Mouse (Mus musculus): ENCODE data around the gene Palm2.

The Palm2 gene

DNA sequence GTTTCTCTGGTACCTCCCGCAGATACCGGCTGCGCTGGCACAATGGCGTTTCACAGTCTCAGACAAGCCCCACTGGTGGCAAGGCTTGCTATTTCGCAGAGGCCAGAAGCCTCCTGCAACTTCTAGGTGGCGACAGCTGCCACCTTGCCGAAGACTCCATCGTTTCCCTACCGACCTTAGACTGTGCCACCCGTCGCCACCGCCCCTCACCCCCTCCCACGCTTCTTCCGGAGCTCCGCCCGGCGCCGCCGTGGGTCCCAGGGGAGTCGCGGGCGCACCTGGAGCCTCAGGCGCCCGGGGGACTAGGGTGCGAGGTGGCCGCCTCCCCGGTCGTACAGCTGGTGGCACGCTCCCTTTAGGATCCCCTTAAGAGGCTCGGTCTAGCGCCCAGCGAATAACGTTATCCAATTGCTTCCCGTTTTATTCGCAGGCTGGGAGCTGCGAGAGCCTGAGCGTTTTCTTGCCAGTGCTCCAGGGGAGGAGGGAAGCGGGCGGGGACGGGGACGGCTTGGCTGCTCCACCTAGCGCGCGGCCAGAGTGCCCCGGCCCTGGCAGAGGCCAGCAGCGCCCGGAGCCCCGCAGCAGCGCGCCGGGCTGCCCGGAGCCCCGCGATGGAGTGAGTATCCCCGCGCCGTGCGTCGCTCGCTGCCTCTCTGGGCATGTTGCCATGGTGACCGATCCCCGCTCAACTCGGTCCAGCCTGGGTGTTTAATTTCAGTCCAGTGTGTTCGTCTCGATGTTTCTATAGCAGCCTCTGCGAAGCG, at the start of gene Palm2:
Gene Palm2, plus strand, starts transcription at position 307 of the 764 bp plus-strand sequence.
- TF ChIP-seq GATA4 (IDR thresholded peaks at IDR 0.05; ENCODE audit: insufficient replicate concordance, low read length) = no peak

DNA sequence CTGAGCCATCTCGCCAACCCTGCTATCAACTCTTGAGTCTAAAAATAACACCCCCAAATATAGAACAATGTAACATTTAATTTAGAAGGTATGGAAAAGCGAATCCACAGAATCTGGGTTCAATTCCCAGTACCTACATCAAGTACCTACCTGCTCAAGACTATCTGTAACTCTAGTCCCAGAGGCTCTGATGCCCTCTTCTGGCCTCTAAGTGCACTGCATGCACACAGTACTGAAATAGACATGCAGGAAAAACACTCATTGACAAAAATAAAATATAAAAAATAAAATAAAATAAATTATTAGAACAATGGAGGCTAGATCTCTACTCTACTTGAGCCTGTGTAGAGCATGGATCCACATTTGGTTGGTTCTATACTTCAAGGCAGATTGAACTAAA, 49.7 kb upstream of the Palm2 start:
- TF ChIP-seq GATA4 (IDR thresholded peaks at IDR 0.05; ENCODE audit: insufficient replicate concordance, low read length) = no peak

DNA sequence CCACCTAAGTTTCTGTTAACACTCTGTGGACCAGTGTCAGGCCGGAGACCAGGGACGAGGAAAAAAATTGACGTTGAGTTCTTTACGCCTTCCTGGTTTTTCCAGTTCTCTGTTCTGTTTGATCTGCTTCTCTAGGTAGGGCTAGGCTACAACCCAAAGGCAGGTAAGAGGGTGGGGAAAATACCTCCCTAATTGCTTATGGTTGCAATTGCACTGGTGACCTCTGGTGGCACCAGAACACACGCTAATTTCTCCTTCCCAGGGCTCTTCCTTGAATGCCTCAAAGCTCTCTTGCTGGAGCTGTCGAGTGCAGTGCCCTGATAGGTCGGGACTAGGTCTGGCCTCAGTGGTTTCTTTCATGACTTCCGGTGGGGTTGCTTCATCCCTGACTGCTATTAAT, 42.9 kb upstream of the Palm2 start:
- TF ChIP-seq GATA4 (IDR thresholded peaks at IDR 0.05; ENCODE audit: insufficient replicate concordance, low read length) = no peak

DNA sequence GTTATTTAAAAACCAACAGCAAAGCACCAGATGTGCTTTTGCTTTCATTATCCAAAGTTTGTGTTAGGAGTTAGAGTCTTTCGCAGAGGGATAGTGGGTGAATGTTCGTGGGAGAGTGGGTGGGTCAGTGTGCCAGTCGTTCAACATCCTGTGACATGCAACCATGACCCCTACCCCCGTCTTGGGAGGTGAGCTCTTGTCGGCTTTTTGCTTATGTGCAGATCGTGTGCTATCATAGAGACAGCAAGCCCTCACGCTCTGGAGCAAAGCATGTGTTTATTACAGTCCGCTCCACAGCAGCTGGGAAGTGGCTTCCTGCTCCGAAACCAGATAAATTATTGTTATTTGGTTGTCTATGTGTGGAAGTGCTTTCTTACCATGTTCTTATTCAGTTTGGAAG, 37.6 kb upstream of the Palm2 start:
- TF ChIP-seq GATA4 (IDR thresholded peaks at IDR 0.05; ENCODE audit: insufficient replicate concordance, low read length) = no peak

DNA sequence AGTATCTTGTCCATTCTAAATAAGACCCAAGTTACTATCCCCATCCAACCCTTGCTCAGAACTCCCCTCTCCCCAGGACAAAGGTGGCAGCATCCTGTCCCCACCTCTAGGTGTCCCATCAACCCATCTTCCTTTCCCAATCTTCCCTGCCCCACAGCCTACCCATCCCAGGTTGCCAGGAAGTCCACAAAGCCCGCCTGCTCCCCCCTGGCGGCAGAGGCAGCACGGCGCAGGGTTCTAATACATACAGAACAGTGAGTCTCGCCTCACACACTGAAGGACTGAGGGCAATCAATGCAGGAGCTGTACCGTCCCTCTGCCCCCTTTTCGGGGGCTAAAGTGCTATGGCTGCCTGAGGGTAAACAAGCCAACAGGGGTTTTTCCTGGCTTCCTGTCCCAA, 21.0 kb upstream of the Palm2 start:
- TF ChIP-seq GATA4 (IDR thresholded peaks at IDR 0.05; ENCODE audit: insufficient replicate concordance, low read length) = no peak

DNA sequence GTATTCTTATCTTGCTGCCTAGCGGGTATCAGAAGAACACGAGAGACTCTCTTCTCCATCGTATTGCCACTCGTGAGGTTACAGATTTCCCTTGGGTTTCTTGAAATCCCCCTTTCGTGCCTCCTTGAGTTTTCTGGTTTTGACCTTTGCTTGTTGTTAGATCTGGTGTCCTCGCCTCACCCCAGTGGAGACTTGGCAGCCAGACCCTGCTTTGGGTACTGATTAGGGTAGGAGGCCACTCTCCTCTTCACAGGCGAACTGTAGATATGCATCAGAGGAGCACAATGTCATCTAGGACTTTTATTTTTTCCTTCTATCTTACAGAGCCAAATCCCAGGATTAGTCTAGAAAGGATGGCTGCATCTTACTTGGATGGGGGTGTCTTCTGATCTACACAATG, 10.0 kb upstream of the Palm2 start:
- no peak for TF ChIP-seq GATA4 (IDR thresholded peaks at IDR 0.05; ENCODE audit: insufficient replicate concordance, low read length)

DNA sequence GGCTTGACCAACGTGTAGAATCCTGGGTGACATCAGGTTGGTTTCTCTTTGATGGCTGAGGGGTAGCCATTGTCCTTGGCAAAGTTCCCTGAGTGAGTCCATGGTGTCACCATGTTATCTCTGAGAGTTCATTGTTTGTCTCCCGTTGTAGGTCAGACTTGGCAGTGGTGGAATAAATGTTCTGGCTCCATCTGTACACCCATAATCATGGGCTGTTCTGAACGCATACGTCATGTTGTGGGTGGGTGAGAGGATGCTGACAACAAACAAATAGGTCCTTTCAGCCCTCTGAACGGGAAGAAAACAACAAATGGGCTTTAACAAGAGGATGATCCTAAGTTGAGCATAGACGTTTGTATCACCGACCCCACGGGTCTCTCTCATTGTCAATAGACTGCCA, 5.7 kb upstream of the Palm2 start:
- no peak for TF ChIP-seq GATA4 (IDR thresholded peaks at IDR 0.05; ENCODE audit: insufficient replicate concordance, low read length)

DNA sequence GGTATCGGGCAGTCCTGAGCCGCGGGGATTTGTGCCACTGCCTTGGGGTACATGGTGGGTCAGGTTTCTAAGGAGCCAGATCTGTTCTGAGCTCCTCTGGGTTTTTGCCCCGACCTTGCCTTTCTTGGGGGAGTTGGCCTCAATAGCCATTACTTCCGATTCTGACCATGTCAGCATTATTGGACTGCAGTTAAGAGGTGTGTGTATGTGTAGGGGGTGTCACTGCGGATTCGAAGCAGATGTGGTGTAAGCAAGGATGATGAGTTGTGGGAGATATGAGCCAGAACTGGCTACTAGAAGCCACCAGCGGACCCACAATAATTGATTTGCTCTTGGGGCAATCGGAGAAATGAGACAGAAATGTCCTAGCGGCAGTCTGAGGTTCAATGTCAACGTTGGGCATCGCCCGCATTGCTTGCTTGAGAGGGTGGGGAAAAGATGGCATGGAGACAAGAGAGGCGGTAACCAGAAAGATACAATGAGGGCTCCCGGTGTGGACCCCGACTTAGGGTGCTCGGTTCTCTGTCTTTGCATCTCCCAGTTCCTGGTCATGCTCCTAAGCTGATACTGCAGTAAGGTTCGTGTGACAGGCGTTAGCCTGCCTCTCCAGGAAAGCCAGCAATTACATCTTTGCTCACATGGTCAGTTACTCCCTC, 786 bp downstream of the Palm2 start:
- TF ChIP-seq GATA4 (IDR thresholded peaks at IDR 0.05; ENCODE audit: insufficient replicate concordance, low read length) = no peak

DNA sequence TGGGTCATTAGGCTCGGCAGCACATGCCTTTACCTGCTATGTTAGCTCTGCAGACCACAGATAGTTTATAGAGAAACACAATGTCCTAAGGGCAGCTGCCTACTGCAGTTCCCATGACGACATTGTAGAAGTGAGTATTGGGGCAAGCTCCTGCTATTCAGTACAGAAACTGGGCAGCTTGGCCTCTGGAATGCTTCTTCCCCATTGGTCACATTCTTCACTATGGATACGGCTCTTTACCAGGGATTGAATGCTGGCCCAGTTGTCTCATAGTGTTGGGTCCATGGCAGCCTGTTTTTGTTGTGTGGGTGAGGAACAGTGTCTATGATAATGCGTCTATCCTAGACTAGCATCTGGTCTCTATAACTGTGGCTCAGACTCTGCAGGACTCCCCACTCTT, 2.2 kb downstream of the Palm2 start:
- TF ChIP-seq GATA4 (IDR thresholded peaks at IDR 0.05; ENCODE audit: insufficient replicate concordance, low read length) = no peak

DNA sequence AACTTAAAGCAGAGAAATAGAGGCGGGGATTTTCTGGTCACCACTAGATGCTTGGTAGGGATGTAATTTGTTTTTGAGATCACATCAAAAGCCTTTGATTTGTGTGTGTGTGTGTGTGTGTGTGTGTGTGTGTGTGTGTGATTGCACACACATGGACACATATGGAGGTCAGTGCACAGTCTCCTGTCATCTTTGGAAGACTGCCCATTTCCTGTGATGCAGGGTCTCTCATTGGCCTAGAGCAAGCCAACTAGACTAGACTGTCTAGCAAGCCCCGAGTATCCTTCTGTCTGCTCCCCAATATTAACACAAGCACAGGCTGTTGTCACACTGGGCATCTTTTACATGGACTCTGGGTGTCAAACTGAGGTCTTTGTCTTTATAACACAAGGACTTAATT, 12.0 kb downstream of the Palm2 start:
- no peak for TF ChIP-seq GATA4 (IDR thresholded peaks at IDR 0.05; ENCODE audit: insufficient replicate concordance, low read length)

DNA sequence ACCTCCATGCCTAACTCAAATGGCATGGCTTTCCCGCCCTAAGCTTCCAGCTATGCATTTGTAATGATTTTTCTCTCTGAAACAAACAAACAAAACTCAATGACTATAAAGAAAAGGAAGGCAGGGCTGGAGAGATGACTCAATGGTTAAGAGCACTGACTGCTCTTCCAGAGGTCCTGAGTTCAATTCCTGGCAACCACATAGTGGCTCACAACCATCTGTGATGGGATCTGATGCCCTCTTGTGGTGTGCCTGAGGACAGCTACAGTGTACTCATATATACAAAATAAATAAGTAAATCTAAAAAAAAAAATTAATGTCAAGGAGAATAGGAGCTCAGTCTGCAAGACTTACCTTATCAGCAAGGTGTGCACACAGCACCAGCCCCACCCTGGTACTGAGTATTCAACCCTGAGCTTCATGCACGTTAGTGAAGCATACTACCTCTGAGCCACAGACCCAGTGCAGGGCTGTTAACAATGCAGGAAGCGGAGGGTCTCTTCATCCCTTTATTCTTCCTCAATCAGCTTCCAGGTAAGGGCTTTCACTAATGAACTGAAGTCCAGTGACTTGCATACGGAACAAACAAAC, 12.9 kb downstream of the Palm2 start:
- TF ChIP-seq GATA4 (IDR thresholded peaks at IDR 0.05; ENCODE audit: insufficient replicate concordance, low read length) = no peak

DNA sequence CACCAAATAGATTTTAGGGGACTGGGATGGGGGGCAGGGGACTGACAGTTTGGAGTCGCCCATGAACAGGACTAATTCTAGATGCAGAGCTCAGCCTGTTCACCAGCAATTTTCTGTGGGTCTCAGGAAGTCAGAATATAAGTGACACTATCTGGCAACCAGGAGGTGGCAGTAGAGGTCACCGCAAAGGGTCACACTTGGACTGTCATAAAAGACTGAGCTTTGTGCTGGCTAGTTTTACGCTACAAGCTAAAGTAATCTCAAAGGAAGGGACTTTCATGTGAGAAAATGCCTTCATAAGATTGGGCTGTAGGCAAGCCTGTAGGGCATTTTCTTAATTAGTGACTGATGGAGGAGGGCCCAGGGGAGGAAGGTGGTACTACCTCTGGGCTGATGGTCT, 17.8 kb downstream of the Palm2 start:
- no peak for TF ChIP-seq GATA4 (IDR thresholded peaks at IDR 0.05; ENCODE audit: insufficient replicate concordance, low read length)

DNA sequence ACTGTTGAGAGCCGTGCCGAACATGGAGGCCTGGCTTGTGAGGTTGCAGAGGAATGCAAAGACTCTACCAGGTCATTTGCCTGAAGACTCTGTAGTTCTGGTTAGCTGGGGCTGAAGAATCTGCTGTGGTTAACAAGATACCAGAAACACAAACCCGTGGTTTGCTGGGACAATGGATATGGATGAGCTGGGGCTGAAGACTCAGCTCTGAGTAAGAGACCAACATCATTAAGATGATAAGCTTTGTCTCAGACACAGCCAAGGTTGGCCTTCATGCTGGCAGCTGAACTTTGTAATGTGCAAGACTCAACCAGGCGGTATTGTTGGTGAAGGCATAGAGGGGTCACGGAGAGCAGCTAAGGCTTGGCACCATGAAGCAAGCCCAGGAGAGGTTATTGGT, 18.6 kb downstream of the Palm2 start:
- TF ChIP-seq GATA4 (IDR thresholded peaks at IDR 0.05; ENCODE audit: insufficient replicate concordance, low read length) = no peak

DNA sequence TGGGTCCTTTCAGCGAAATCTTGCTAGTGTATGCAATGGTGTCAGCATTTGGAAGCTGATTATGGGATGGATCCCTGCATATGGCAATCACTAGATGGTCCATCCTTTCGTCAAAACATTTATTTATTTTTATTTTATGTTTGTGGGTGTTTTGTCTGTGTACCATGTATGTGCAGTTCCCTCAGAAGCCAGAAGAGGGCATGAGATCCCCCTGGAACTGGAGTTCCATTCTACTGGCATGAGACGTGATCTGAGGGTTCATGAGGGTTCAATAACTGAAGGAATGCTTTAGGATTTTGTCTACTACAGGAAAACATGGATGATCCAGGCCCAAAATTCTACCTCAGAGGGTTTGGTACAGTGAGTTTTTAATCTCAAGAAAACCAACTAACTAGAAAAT, 28.3 kb downstream of the Palm2 start:
- TF ChIP-seq GATA4 (IDR thresholded peaks at IDR 0.05; ENCODE audit: insufficient replicate concordance, low read length) = no peak

DNA sequence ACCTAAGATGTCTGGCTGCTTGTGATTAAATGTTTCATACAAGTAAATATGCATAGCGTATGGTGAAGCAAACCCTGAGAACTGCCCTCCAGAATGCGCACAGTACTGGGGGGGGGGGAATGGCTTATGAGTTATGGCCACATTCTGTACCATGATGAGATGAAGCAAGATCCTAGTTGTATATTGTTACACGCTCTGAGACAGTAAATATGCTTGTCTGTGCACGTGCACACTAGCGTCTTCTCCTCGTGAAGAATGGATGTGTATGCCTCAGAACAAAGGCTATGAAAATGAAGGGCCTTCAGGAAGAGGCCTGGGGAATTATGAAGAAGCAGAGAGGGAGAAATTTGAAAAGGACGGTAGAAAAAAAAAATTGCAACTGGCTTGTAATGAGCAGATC, 48.4 kb downstream of the Palm2 start:
- TF ChIP-seq GATA4 (IDR thresholded peaks at IDR 0.05; ENCODE audit: insufficient replicate concordance, low read length) = no peak

DNA sequence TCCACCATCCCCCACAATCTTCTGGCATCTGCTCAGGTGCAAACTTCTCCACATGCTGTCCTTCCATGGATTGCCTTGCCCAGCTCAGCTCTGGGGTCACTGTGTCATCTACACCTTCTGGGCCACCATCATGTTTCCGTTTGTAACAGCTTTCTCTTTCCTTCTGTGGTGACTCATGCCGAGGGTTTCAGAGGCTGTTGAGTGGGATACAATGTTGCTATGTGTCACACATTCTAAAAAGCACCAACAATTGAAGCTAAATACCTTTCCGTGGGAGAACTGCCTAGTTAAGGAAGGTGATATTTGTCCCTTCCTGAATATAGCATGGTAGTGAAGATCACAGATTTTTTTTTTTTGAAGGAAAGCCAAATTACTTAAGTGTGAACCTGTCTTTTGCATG, 52.3 kb downstream of the Palm2 start:
- TF ChIP-seq GATA4 (IDR thresholded peaks at IDR 0.05; ENCODE audit: insufficient replicate concordance, low read length) = no peak
